Mouse (Mus musculus) mouse trophoblast stem cell (cell line): ENCODE data around the gene A830031A19Rik.

Experiments used
- in situ Hi-C, 2 experiments: fragments of 300-500 bp; cut with MseI, MboI; formaldehyde crosslinking; loops; 2 replicates in 1 of 2; 3 replicates in 1 of 2; pipeline ENCODE4 v1.15.1; 2025

A830031A19Rik gene

GRCm38 (mm10) chr11:24078706-24079316 is 4.0 kb upstream of the A830031A19Rik start:
- in situ Hi-C loops, result loop anchor here in 1 of 2 experiments (25.0 kb wide), 1 partner anchor 1208 kb away; no protein-coding TSS in a partner anchor

GRCm38 (mm10) chr11:24077795-24078705 is 3.2 kb upstream of the A830031A19Rik start, which contains the start of gene Bcl11a:
Bcl11a (plus strand) TSS chr11:24078056.
- in situ Hi-C loops, result loop anchor here in 1 of 2 experiments (25.0 kb wide), 1 partner anchor 1209 kb away; no protein-coding TSS in a partner anchor

GRCm38 (mm10) chr11:24076821-24077730 is 2.2 kb upstream of the A830031A19Rik start:
- in situ Hi-C loops, result loop anchor here in 1 of 2 experiments (25.0 kb wide), 1 partner anchor 1210 kb away; no protein-coding TSS in a partner anchor

- in situ Hi-C loops, result loop anchor here in 1 of 2 experiments (25.0 kb wide), 1 partner anchor 1211 kb away; no protein-coding TSS in a partner anchor
Measured at GRCm38 (mm10) chr11:24076127-24076650, 1.3 kb upstream of the A830031A19Rik start.

- in situ Hi-C loops, result loop anchor here in 1 of 2 experiments (25.0 kb wide), 1 partner anchor 1212 kb away; no protein-coding TSS in a partner anchor
Measured at GRCm38 (mm10) chr11:24075486-24076126, 752 bp upstream of the A830031A19Rik start.

GRCm38 (mm10) chr11:24074021-24074591 is 748 bp downstream of the A830031A19Rik start:
- in situ Hi-C loops, result no loop called here

- in situ Hi-C loops, result no loop called here
Measured at GRCm38 (mm10) chr11:24065313-24065712, 9.5 kb downstream of the A830031A19Rik start.

GRCm38 (mm10) chr11:24064221-24064620 is 10.6 kb downstream of the A830031A19Rik start:
- in situ Hi-C loops, result no loop called here

- in situ Hi-C loops, result no loop called here
Measured at GRCm38 (mm10) chr11:24062495-24063096, 12.3 kb downstream of the A830031A19Rik start.

- in situ Hi-C loops, result no loop called here
Measured at GRCm38 (mm10) chr11:24061819-24062218, 13.0 kb downstream of the A830031A19Rik start.

- in situ Hi-C loops, result no loop called here
Measured at GRCm38 (mm10) chr11:24060428-24060827, 14.4 kb downstream of the A830031A19Rik start.

GRCm38 (mm10) chr11:24059137-24059536 is 15.7 kb downstream of the A830031A19Rik start:
- in situ Hi-C loops, result no loop called here

- in situ Hi-C loops, result no loop called here
Measured at GRCm38 (mm10) chr11:24052882-24053281, 22.0 kb downstream of the A830031A19Rik start.

GRCm38 (mm10) chr11:24050032-24050757 is 24.7 kb downstream of the A830031A19Rik start:
- in situ Hi-C loops, result no loop called here

GRCm38 (mm10) chr11:24049226-24050031 is 25.4 kb downstream of the A830031A19Rik start:
- in situ Hi-C loops, result loop anchor here in 1 of 2 experiments (25.0 kb wide), 1 partner anchor 1813 kb away; no protein-coding TSS in a partner anchor

GRCm38 (mm10) chr11:24044025-24044424 is 30.8 kb downstream of the A830031A19Rik start:
- in situ Hi-C loops, result loop anchor here in 1 of 2 experiments (25.0 kb wide), 1 partner anchor 1818 kb away; no protein-coding TSS in a partner anchor

- in situ Hi-C loops, result no loop called here
Measured at GRCm38 (mm10) chr11:24020760-24021159, 54.1 kb downstream of the A830031A19Rik start.

GRCm38 (mm10) chr11:24018783-24019182 is 56.1 kb downstream of the A830031A19Rik start:
- in situ Hi-C loops, result no loop called here
